Mouse (Mus musculus) lung, adult 2 months (tissue): ENCODE data around the gene Pecr. TPM values are rescaled to one million over a fixed set of nuclear protein-coding genes. Genes with fewer than 3 reads are reported as not detected.
"Not testable (repeated sequence)": the region's sequence is repeated elsewhere in the genome, so short reads cannot be mapped to it uniquely, and the experiment has no call there.

ENCODE experiments used
- DNase-seq: peaks from one replicate; pipeline ENCODE4 v3.0.0; 2022
- H3K4me1 ChIP-seq: fragments of 200-500 bp; 2 replicates; pipeline ENCODE4 v1.6.1; 2011; ENCODE audit warnings: low read length; ENCODE audit not compliant: control insufficient read depth, insufficient read depth
- H3K4me3 ChIP-seq: fragments of 200-500 bp; replicated peaks from 2 replicates; pipeline ENCODE3; 2011; ENCODE audit warnings: low read depth, mild to moderate bottlenecking, control low read depth, low read length; ENCODE audit errors: extremely low read depth
- CTCF ChIP-seq: fragments of 200-500 bp; IDR thresholded peaks from 2 replicates; pipeline ENCODE4 v1.5.1; 2011; ENCODE audit warnings: mild to moderate bottlenecking, low read length, control low read depth; ENCODE audit not compliant: insufficient read depth
- POLR2A ChIP-seq: fragments of 200-500 bp; IDR thresholded peaks from 2 replicates; pipeline ENCODE4 v1.6.1; 2011; ENCODE audit warnings: low read depth, mild to moderate bottlenecking, control low read depth, low read length, borderline replicate concordance; ENCODE audit errors: extremely low read depth
- WGBS: fragments of 180-500 bp; shearing (Covaris S2); methylation state at CpG from one replicate; pipeline ENCODE4 v1.1.7; 2018; 5-methylcytosine and 5-hydroxymethylcytosine counted together
- polyA plus RNA-seq: library from polyadenylated mRNA; depleted of rRNA; stranded (reverse); fragments of >200 nt; gene quantifications from 2 replicates; pipeline ENCODE4 v1.2.3, GENCODE M21; 2012

Pecr gene
- polyA plus RNA-seq, 1 experiment = 4.6 TPM

GRCm38 (mm10) chr1:72226887-72227481, 57.1 kb downstream of the Pecr start:
- TF ChIP-seq CTCF (no peak), POLR2A (no peak)
- WGBS = 45% methylated on average over 4 of the region's 4 CpGs
- H3K4me1 ChIP-seq = no peaks in the 10 kb centered on the region
- H3K4me3 ChIP-seq = no peak overlapping the region
- DNase-seq = no peak

- TF ChIP-seq CTCF (no peak), POLR2A (peak; percentile 11; the same call in 1 of the 2 replicates)
- Histone ChIP-seq H3K4me3 (no peak overlapping the region), H3K4me1 (no peaks in the 10 kb centered on the region)
- WGBS = 5% methylated on average over 11 of the region's 18 CpGs
- no peak for DNase-seq
Observed at GRCm38 (mm10) chr1:72226172-72226886, 57.8 kb downstream of the Pecr start.

- TF ChIP-seq POLR2A = peak; percentile 17; the same call in 1 of the 2 replicates
- under 1% methylated on average over 25 of the region's 31 CpGs for WGBS
- not testable (repeated sequence) for H3K4me1 ChIP-seq
- DNase-seq = peak; percentile 76
- peak overlapping the region; percentile 77 for H3K4me3 ChIP-seq
Observed at GRCm38 (mm10) chr1:72225720-72226171, 58.4 kb downstream of the Pecr start.

DNA sequence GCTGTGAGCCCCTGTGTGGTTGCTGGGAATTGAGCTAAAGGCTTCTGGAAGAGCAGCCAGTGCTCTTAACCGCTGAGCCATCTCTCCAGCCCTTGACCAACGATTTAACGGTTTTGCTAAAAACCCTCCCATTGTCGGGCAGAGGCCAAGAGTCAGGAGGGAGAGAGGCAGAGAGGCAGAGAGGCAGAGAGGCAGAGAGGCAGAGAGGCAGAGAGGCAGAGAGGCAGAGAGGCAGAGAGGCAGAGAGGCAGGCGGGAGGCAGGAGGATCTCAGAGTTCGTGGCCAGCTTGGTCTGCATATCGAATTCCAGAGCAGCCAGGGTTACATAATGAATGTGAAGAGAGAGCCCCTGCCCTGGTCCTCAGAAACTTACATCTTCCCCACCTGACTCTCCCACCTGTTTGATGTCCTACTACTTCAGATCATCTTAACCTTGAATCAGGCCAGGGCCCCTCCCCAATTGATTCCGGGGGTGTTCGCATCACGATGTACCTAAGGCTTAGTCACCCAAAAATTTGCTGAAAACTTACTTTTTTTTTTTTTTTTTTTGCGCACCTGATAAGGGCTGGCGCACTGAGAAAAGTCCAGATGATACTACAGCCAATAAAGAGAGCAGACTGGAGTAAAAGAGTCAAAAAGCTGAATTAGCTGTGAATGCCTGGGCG, 58.9 kb downstream of the Pecr start:
- H3K4me3 ChIP-seq = peak overlapping the region; percentile 77
- no peaks in the 10 kb centered on the region for H3K4me1 ChIP-seq
- DNase-seq = no peak
- 11% methylated on average over 13 of the region's 13 CpGs for WGBS
- TF ChIP-seq CTCF (no peak), POLR2A (no peak)

GRCm38 (mm10) chr1:72220008-72220407, 64.1 kb downstream of the Pecr start:
- H3K4me1 ChIP-seq = no peaks in the 10 kb centered on the region
- WGBS = 26% methylated on average over 4 of the region's 4 CpGs
- no peak for DNase-seq
- TF ChIP-seq CTCF = no peak
- no peak for TF ChIP-seq POLR2A
- H3K4me3 ChIP-seq = no peak overlapping the region

DNA sequence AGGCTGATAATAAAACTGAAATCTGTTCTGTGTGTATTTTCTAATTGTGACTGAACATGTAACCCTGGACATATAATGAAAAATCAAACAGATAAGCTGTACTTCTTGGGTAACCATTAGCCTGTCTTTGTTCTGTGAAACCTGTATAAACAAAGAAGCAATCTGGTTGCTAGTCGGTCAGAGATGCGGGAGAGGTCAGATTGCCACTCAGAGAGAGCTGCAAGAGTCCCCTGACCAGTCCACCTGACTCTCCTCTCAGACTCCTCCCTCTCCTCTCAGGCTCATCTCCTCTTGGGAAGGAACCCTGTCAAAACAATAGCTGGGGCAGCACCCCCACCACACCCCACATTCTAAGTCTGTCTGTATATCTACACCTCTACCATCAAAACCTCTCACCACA, 65.0 kb downstream of the Pecr start:
- Histone ChIP-seq H3K4me1 (no peaks in the 10 kb centered on the region), H3K4me3 (no peak overlapping the region)
- no peak for DNase-seq
- 24% methylated on average over 2 of the region's 2 CpGs for WGBS
- no peak for TF ChIP-seq CTCF
- TF ChIP-seq POLR2A = no peak

DNA sequence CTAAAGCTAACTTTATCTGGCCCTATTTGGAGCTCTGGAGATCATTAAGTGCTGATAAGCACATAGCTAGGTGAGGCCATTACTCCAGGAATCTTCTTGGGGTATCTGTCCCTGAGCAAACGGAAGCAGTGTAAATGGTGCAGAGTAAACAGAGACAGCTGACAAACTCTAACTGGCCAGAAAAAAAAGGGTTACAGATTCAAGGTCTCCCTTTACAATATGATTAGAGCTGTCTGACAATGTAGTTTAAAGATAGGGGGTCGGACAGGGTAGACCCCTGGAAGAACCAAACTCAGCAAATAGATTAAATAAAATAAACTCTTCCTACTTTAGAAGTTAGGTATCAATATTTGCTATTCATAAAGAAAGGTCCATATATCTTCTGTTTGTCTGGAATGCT, 65.5 kb downstream of the Pecr start:
- DNase-seq = no peak
- Histone ChIP-seq H3K4me1 (no peaks in the 10 kb centered on the region), H3K4me3 (no peak overlapping the region)
- TF ChIP-seq CTCF (no peak), POLR2A (no peak)
- 70% methylated on average over 2 of the region's 2 CpGs for whole genome bisulfite sequencing

GRCm38 (mm10) chr1:72216761-72217160, 67.4 kb downstream of the Pecr start:
- H3K4me3 ChIP-seq = no peak overlapping the region
- 85% methylated on average over 7 of the region's 7 CpGs for WGBS
- H3K4me1 ChIP-seq = peaks cover under 1% of the 10 kb centered on the region; the same call in 1 of the 2 replicates
- TF ChIP-seq CTCF = no peak
- no peak for TF ChIP-seq POLR2A
- no peak for DNase-seq

DNA sequence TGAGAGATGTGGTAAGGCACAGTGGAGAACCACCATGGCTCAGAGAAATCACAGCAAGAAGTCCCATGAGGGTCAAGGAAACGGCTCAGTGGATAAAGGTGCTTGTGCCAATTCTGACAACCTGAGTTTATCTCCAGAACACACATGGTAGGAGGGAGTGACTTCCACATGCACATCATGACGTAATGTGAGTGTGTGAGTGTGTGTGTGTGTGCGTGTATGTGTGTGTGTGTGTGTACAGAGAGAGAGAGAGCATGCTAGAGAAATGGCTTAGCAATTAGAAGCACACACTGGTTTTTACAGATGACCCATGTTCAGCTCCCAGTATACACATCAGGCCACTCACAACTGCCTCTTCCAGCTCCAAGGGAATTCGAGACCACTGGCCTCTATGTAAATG, 68.9 kb downstream of the Pecr start:
- Histone ChIP-seq H3K4me1 (peaks cover 5% of the 10 kb centered on the region; the same call in 1 of the 2 replicates), H3K4me3 (no peak overlapping the region)
- DNase-seq = no peak
- 71% methylated on average over 4 of the region's 4 CpGs for WGBS
- TF ChIP-seq CTCF (no peak), POLR2A (no peak)
